Mouse (Mus musculus) natural killer cell, adult 2 months (primary cell): ENCODE data around the gene Ccdc85b.

ENCODE experiments used
- DNase-seq, 2 experiments: peaks; one replicate each; pipeline ENCODE4 v3.0.0; 2022; ENCODE audit warnings: low spot score in 2 of 2

Gene Ccdc85b

GRCm38 (mm10) chr19:5481398-5481797 is 23.7 kb upstream of the Ccdc85b start:
- DNase-seq, result no peak

- no peak for DNase-seq
These were observed 22.3 kb upstream of the Ccdc85b start for GRCm38 (mm10) chr19:5480016-5480415.

GRCm38 (mm10) chr19:5477668-5478300 is 20.1 kb upstream of the Ccdc85b start:
- DNase-seq, result no peak

GRCm38 (mm10) chr19:5477004-5477667 is 19.4 kb upstream of the Ccdc85b start:
- no peak for DNase-seq

GRCm38 (mm10) chr19:5475069-5475714 is 17.5 kb upstream of the Ccdc85b start:
- DNase-seq, result no peak

GRCm38 (mm10) chr19:5474281-5475068 is 16.8 kb upstream of the Ccdc85b start:
- DNase-seq, result no peak

GRCm38 (mm10) chr19:5473720-5474119 is 16.0 kb upstream of the Ccdc85b start, which contains the start of gene Efemp2:
TSS of gene Efemp2 (plus strand) at chr19:5473954.
- no peak for DNase-seq

- DNase-seq, result no peak
These were observed 15.2 kb upstream of the Ccdc85b start for GRCm38 (mm10) chr19:5472857-5473256.

GRCm38 (mm10) chr19:5471846-5472245 is 14.2 kb upstream of the Ccdc85b start:
- DNase-seq, result no peak

GRCm38 (mm10) chr19:5468374-5468773 is 10.7 kb upstream of the Ccdc85b start, which contains the start of gene Ctsw:
TSS of gene Ctsw (minus strand) at chr19:5468507.
- DNase-seq, result peak; percentile 60 to 65

GRCm38 (mm10) chr19:5466916-5467500 is 9.3 kb upstream of the Ccdc85b start:
- DNase-seq, result peak; percentile 57 to 70

- no peak for DNase-seq
These were observed 7.3 kb upstream of the Ccdc85b start for GRCm38 (mm10) chr19:5465037-5465436.

- DNase-seq, result peak; percentile 44 to 53
These were observed 6.3 kb upstream of the Ccdc85b start for GRCm38 (mm10) chr19:5463791-5464562.

- no peak for DNase-seq
These were observed 5.5 kb upstream of the Ccdc85b start for GRCm38 (mm10) chr19:5463212-5463611.

- DNase-seq, result no peak
These were observed 3.7 kb upstream of the Ccdc85b start for GRCm38 (mm10) chr19:5461411-5461810.

- peak; percentile 75 to 83 for DNase-seq
These were observed 2.8 kb upstream of the Ccdc85b start, which contains the start of gene Fibp for GRCm38 (mm10) chr19:5460465-5460911. TSS of gene Fibp (plus strand) at chr19:5460615.

GRCm38 (mm10) chr19:5459896-5460295 is 2.2 kb upstream of the Ccdc85b start:
- DNase-seq, result no peak

GRCm38 (mm10) chr19:5459019-5459418 is 1.3 kb upstream of the Ccdc85b start:
- no peak for DNase-seq

- DNase-seq, result peak; percentile 81 to 87
These were observed 560 bp downstream of the Ccdc85b start for GRCm38 (mm10) chr19:5456922-5457745.
